ENCODE assay signal across 9 mouse cellular contexts in genomic region chr6:18030868-18031508, GRCm38 (mm10). TPM values are rescaled to one million over a fixed set of nuclear protein-coding genes. Genes with fewer than 3 reads are reported as not detected.
A peak's percentile ranks its signal among the peaks of the same experiment; 100 is the strongest.
DNase-seq lines count a peak whose midpoint lies in the region; TF ChIP-seq lines count a peak whose summit lies in the region.
"Had no signal": no experiment of that assay in that cellular context is flagged by ENCODE, and none has a peak within 500 bp of the region (broad histone marks: within the 10 kb centered on the region; RNA-seq: fewer than 3 reads in every experiment).

No protein-coding gene starts in this region.

- intact Hi-C loops in left cerebral cortex, postnatal 4 days (cut with DNase I) = no loop called here

- 0 out of 2 replicates have a peak overlapping the region, but pooled peaks have one; percentile 14 for H3K27ac ChIP-seq in limb, embryonic 10.5 days
- no peak overlapping the region for H3K27ac ChIP-seq in olfactory bulb, adult 2 months (ENCODE audit: insufficient read depth, low read depth, low read length)

- no peaks in the 10 kb centered on the region for H3K9me3 ChIP-seq in limb, embryonic 10.5 days (replicated peaks)

- peak; percentile 11 to 14 for DNase-seq in cerebellum, postnatal 25 days
- DNase-seq in cerebellum, adult 11-12 months = no peak
- DNase-seq in urinary bladder, postnatal 14 days (ENCODE audit: low spot score) = peak; percentile 20
- no peak for DNase-seq in urinary bladder, adult 18-20 months (ENCODE audit: low spot score in 2 of 2)
- peak; percentile 34 for DNase-seq in limb, embryonic 10.5 days (ENCODE audit: low spot score)
- DNase-seq in layer of hippocampus, adult 9-10 months (ENCODE audit: low spot score) = no peak
- DNase-seq in left cerebral cortex, postnatal 4 days = no peak

- WGBS in limb, embryonic 10.5 days = 9% methylated on average over 12 of the region's 12 CpGs
- 11% methylated on average over 12 of the region's 12 CpGs for WGBS in olfactory bulb, adult 2 months

- peaks cover 26% of the 10 kb centered on the region for H3K4me1 ChIP-seq in limb, embryonic 10.5 days
- H3K4me1 ChIP-seq in olfactory bulb, adult 2 months (ENCODE audit: control insufficient read depth, insufficient read depth, low read length) = peaks cover 18% of the 10 kb centered on the region

- no peak for TF ChIP-seq POLR2A in olfactory bulb, adult 2 months (IDR thresholded peaks at IDR 0.05; ENCODE audit: insufficient read depth, low read depth, low read length)

- peak overlapping the region; percentile 64 for H3K4me3 ChIP-seq in limb, embryonic 10.5 days
- H3K4me3 ChIP-seq in olfactory bulb, adult 2 months (ENCODE audit: insufficient read depth, low read depth, low read length) = peak overlapping the region; percentile 39

- no peaks in the 10 kb centered on the region for H3K36me3 ChIP-seq in limb, embryonic 10.5 days

- peaks cover 58% of the 10 kb centered on the region for H3K27me3 ChIP-seq in limb, embryonic 10.5 days (ENCODE audit: low read depth, poor library complexity, severe bottlenecking)

- TF ChIP-seq CTCF in olfactory bulb, adult 2 months (IDR thresholded peaks at IDR 0.05; ENCODE audit: insufficient read depth, low read depth, low read length) = no peak

RNA-seq across cellular contexts. Expression of gene Wnt2, which starts 0.6 kb away (rescaled TPM):
- polyA plus RNA-seq in limb, embryonic 10.5 days (2016; fragmentation: Nextera tagmentation; extraction: Ambion mirVana) = 3.9 and 9.1 TPM in 2 replicates
- not detected in 2 replicates for polyA plus RNA-seq in olfactory bulb, adult 2 months (2012; ENCODE audit: insufficient read depth, insufficient read length, low replicate concordance, missing spikeins)
- 1 to 10 TPM in 1 of 2 experiments, under 1 TPM in 1; 0.66 to 1.2 TPM for total RNA-seq in left cerebral cortex, postnatal 4 days (2021)
- polyA plus RNA-seq: erythroblast, embryonic 14.5 days had no signal

Comparison
In these comparisons a context has a peak if more than half of its experiments do, and no peak if none do; other contexts are left out.
1. DNase-seq: peak in cerebellum, postnatal 25 days (2 of 2), urinary bladder, postnatal 14 days (single experiment) and limb, embryonic 10.5 days (single experiment); none in cerebellum, adult 11-12 months (single experiment), urinary bladder, adult 18-20 months (0 of 2), layer of hippocampus, adult 9-10 months (single experiment) and left cerebral cortex, postnatal 4 days (single experiment).